Mouse (Mus musculus) embryonic facial prominence, embryonic 10.5 days (tissue): ENCODE results near the gene Spsb4. TPM values are rescaled to one million over a fixed set of nuclear protein-coding genes. Genes with fewer than 3 reads are reported as not detected.
"Not testable (repeated sequence)": the region's sequence is repeated elsewhere in the genome, so short reads cannot be mapped to it uniquely, and the experiment has no call there.

ENCODE experiments used
- DNase-seq: peaks from one replicate; pipeline ENCODE4 v3.0.0-alpha.2; 2017; ENCODE audit warnings: low spot score
- H3K27ac ChIP-seq: fragments of 300-500 bp; sonication (generic); replicated peaks from 2 replicates; pipeline ENCODE4 v1.5.1; 2016; ENCODE audit warnings: mild to moderate bottlenecking
- H3K27me3 ChIP-seq: fragments of 300-500 bp; sonication (generic); replicated peaks from 2 replicates; pipeline ENCODE4 v1.6.1; 2016; ENCODE audit warnings: low read depth, mild to moderate bottlenecking; ENCODE audit not compliant: poor library complexity, severe bottlenecking
- H3K36me3 ChIP-seq: fragments of 300-500 bp; sonication (generic); replicated peaks from 2 replicates; pipeline ENCODE4 v1.6.1; 2016; ENCODE audit warnings: mild to moderate bottlenecking, moderate library complexity
- H3K4me1 ChIP-seq: fragments of 300-500 bp; sonication (generic); 2 replicates; pipeline ENCODE4 v1.6.1; 2016
- H3K4me3 ChIP-seq: fragments of 300-500 bp; sonication (generic); 2 replicates; pipeline ENCODE4 v1.5.1; 2016; ENCODE audit warnings: mild to moderate bottlenecking, moderate library complexity
- H3K9me3 ChIP-seq: fragments of 300-500 bp; sonication (generic); 2 replicates; pipeline ENCODE4 v1.6.1; 2016; ENCODE audit warnings: mild to moderate bottlenecking
- WGBS: fragments of 180-500 bp; shearing (Covaris S2); methylation state at CpG from one replicate; pipeline ENCODE4 v1.1.7; 2016; 5-methylcytosine and 5-hydroxymethylcytosine counted together
- polyA plus RNA-seq: library from polyadenylated mRNA; unstranded; fragments of >200 nt; fragmentation: Nextera tagmentation; extraction: Ambion mirVana; gene quantifications from 2 replicates; pipeline ENCODE4 v1.2.1, GENCODE M21; 2016

Spsb4 gene
- polyA plus RNA-seq, 1 experiment from 2014 or later, result 102 TPM

DNA sequence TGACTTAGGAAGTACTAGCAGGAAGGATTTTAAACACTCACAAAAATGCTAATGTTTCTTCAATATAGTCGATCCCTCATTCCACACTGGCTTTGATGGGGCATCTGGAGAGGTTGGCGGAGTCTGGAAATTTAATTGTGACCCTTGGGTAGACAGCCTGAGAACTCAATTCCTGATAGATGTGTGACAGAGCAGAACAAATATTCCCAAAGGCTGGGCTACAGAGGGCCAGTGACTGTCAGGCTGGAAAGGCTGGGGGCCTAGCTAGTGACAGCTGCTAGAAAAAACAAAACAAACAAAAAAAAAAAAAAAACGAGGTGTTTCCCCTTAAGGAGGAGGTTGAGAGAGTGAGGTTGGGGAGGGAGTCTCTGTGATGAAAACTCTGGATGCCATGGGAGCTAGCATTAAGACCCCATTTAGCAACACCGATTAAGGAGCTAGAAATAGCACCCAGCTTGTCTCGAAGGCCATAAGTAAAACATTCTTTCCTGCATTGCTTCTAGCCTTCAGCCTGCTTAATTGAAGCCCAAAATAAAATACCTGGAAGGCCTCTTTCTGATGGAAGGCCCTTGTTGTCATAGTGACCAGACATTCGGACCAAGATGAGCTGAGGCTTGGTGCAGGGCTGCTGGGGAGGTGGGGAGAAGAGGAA lies 61.9 kb downstream of the Spsb4 start:
- H3K9me3 ChIP-seq, result no peaks in the 10 kb centered on the region

DNA sequence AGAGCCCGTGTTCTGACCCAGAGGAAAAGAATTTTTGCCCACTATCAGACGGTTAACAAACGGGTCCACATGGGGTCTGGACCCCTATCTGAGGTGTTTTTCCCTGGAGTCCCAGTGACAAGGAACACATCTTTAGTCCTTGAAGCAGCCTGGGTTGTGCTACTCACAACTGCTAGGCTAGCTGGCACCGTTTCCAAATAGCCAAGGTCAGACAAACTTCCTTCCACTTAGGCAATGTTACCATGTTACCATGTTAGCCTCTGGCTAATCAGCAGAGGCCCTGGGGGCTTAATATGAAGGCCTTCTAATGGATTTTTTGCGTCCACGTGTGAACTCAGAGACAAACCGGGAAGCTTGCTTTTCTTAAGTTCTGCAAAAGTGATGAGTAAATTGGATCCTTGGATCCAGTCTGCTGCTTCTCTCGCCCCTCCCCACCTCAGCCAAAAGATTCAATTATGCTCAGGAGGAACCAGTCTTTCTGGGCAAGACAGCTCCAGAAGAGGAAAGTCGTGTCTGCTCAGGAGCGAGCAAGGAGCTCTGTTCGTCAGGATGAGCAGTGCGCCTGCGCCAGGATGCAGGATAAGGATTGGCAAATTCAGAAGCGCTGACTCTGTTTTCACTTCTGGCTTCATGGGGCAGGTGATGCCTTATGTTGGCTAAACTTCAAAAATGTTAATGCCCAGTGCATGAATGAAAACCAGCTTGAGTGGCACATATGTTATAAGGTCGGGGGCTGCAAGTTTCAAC lies 64.4 kb downstream of the Spsb4 start:
- Histone ChIP-seq H3K36me3 (peaks cover 27% of the 10 kb centered on the region), H3K4me1 (peaks cover 91% of the 10 kb centered on the region), H3K27me3 (peaks cover 7% of the 10 kb centered on the region; the same call in 1 of the 2 replicates), H3K27ac (no peak overlapping the region), H3K9me3 (no peaks in the 10 kb centered on the region), H3K4me3 (no peak overlapping the region)
- WGBS, result 83% methylated on average over 15 of the region's 15 CpGs
- no peak for DNase-seq

More for the DNA sequence above, 61.9 kb downstream of the Spsb4 start:
- no peak for DNase-seq
- Histone ChIP-seq H3K27me3 (no peaks in the 10 kb centered on the region), H3K4me1 (peaks cover 84% of the 10 kb centered on the region), H3K27ac (peak overlapping the region; percentile 40), H3K4me3 (no peak overlapping the region), H3K36me3 (peaks cover 45% of the 10 kb centered on the region)
- 44% methylated on average over 6 of the region's 6 CpGs for WGBS

DNA sequence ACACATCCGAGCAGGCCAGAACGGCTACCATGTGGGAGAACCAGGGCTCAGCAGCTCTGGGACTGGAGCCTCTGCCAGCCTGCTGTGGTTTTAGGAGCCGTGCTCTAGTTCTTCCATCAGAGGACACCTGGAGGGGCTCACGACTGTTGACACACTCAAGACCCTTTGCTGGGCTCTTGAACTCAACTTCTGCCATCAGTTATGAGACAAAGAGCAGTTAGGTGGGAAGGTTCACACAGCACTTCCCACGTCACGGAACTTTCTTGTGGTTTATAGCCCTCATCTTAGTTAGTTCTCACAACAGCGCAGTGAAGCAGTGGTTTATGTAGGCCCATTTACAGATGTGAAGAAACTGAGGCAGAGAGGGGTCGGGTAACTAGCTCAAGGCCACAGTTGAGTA lies 65.2 kb downstream of the Spsb4 start:
- DNase-seq, result no peak
- Histone ChIP-seq H3K4me1 (peaks cover 91% of the 10 kb centered on the region), H3K4me3 (no peak overlapping the region), H3K27ac (no peak overlapping the region), H3K9me3 (no peaks in the 10 kb centered on the region), H3K27me3 (peaks cover 12% of the 10 kb centered on the region; the same call in 1 of the 2 replicates), H3K36me3 (peaks cover 25% of the 10 kb centered on the region)
- WGBS, result 89% methylated on average over 8 of the region's 8 CpGs

DNA sequence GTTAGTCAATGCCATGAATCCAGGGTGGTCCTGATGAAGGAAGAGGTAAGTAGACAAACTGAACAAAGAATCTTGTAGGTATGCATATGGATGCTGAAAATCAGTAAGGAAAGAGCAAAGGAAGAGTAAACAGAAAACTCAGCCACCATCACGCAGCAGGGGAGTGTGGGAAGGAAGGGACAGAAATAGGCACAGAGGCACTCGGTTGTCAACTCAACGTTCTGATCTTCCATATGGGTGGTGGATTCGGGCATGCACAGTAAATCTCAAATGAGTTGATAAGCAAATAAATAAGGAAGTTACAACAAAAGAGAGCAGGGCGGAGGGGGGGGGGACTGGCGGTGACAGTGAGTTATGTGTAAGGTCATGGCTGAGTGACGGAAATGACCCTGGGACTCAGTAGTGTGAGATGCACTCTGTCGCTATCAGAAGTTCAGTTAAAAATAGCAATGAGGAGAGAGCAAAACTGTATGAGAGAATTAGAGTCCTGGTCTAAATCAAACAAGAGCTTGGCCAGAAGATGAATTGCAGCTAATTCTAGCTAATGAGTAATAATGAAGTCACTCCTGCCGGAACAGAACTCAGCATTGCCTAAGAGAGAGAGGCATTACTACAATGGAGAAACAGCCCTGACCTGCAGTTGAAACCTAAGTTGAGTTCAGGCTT lies 66.2 kb downstream of the Spsb4 start:
- 80% methylated on average over 9 of the region's 9 CpGs for WGBS
- no peak for DNase-seq
- H3K4me3 ChIP-seq, result no peak overlapping the region
- peaks cover 88% of the 10 kb centered on the region for H3K4me1 ChIP-seq
- peaks cover 15% of the 10 kb centered on the region; the same call in 1 of the 2 replicates for H3K27me3 ChIP-seq
- peaks cover 25% of the 10 kb centered on the region for H3K36me3 ChIP-seq
- H3K27ac ChIP-seq, result 0 out of 2 replicates have a peak overlapping the region, but pooled peaks have one; percentile 30
- no peaks in the 10 kb centered on the region for H3K9me3 ChIP-seq

DNA sequence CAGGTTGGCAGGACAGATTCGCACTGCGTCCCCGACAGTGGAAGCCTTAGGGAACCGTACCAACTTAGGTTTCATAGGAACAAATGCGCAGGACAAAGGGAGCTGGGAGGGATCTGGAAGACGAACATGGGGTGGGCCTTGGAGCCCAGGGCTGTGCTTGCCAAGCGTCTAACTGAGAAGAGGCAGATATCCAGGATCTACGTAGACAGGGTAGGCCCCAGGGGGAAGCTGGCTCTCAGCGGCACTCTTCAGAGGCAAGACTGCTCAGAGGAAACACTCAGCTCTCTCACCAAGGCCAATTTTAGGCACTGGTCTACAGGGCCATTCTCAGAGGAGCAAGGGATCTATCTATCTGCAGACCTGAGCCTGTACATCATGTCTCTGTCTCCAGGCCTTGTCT lies 69.1 kb downstream of the Spsb4 start:
- Histone ChIP-seq H3K9me3 (no peaks in the 10 kb centered on the region), H3K4me1 (peaks cover 59% of the 10 kb centered on the region), H3K4me3 (no peak overlapping the region), H3K27ac (peak overlapping the region; percentile 54), H3K36me3 (peaks cover 9% of the 10 kb centered on the region), H3K27me3 (peaks cover 15% of the 10 kb centered on the region)
- 91% methylated on average over 9 of the region's 9 CpGs for WGBS
- DNase-seq, result no peak

DNA sequence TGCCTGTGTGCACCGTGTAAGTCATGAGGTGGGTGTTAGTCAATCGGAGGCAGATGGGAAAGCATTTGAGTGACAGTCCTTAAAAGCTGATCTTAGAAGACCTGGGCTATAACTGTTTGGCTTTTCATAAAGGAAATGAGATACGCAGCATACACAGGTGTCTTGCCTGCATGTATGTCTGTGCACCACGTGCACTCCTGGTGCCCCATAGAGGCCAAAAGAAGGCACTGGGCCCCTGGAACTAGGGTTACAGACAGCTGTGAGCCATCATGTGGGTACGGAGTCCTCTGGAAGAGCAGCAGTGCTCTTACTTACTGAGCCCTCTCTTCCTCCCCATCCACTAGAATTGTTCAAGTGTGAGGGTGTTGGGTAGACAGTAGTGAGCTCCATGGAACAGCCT lies 70.1 kb downstream of the Spsb4 start:
- WGBS, result 89% methylated on average over 5 of the region's 5 CpGs
- Histone ChIP-seq H3K4me1 (peaks cover 49% of the 10 kb centered on the region), H3K27ac (0 out of 2 replicates have a peak overlapping the region, but pooled peaks have one; percentile 54)

DNA sequence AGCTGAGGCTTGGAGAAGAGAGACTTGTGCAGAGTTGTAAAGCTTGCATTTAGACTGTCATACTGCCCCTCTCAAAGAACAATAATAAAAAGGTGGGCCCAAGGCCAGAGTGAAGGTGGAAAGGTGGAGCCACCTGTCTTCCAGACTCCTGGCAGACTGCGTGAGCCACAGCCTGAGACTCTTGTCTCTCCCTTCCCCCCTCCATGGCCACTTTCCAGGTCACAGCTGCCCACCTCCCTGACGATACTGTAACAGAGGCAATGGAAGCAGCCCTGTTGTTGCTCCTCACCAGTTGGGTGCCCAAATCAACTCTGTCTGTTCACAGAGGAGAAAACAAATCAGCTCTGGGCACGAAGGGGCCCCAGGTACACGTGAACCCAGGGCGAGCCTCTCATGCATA lies 71.5 kb downstream of the Spsb4 start:
- Histone ChIP-seq H3K27me3 (peaks cover 21% of the 10 kb centered on the region), H3K36me3 (peaks cover 29% of the 10 kb centered on the region), H3K9me3 (no peaks in the 10 kb centered on the region), H3K4me3 (no peak overlapping the region), H3K27ac (no peak overlapping the region), H3K4me1 (peaks cover 35% of the 10 kb centered on the region)
- no peak for DNase-seq
- 88% methylated on average over 5 of the region's 5 CpGs for WGBS

More for the DNA sequence above, 70.1 kb downstream of the Spsb4 start:
- no peaks in the 10 kb centered on the region for H3K9me3 ChIP-seq
- no peak overlapping the region for H3K4me3 ChIP-seq
- no peak for DNase-seq
- peaks cover 16% of the 10 kb centered on the region for H3K36me3 ChIP-seq
- peaks cover 15% of the 10 kb centered on the region for H3K27me3 ChIP-seq

DNA sequence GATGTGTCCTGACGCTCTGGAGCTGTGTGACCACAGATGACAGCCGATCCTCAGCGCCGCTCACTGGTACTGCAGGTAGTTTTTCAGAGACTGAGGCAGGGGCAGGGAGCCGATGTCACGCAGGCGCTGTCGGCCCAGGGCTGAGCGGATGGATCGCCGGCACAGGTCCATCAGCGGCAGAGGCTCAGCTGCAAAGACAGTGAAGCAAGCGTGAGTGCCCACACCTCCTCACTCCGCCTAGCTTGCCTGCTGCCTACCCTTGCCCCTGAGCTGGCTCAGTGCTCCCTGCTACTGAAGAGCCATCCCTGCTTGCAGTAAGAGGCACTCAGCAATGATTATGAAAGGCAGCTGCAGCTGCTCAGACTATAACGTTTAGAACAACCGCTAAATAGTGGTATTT lies 74.1 kb downstream of the Spsb4 start:
- H3K36me3 ChIP-seq, result peaks cover 47% of the 10 kb centered on the region
- no peak for DNase-seq
- 80% methylated on average over 16 of the region's 16 CpGs for WGBS
- no peak overlapping the region for H3K4me3 ChIP-seq
- H3K27ac ChIP-seq, result no peak overlapping the region
- peaks cover 17% of the 10 kb centered on the region; the same call in 1 of the 2 replicates for H3K27me3 ChIP-seq
- H3K9me3 ChIP-seq, result peaks cover 5% of the 10 kb centered on the region; the same call in 1 of the 2 replicates
- peaks cover 18% of the 10 kb centered on the region for H3K4me1 ChIP-seq

DNA sequence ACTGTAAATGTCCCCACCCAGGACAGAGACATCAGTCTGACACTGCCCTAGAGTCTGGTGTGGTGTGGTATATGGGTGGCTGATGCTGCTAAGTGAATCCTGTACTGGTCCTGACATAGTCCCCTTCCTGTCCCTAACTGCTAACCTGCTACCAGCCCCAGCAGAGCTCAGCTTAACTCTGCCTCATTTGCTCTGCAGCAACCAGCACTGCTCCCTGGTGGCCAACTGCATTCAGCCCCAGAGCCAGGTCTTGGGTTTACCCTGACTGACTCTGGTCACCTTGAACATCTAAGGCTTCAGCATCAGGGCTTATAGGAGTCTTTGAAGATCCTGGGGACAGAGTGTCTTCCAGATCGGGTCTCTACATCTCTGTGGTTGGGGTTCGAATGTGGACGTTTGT lies 75.7 kb downstream of the Spsb4 start:
- no peak for DNase-seq
- Histone ChIP-seq H3K4me1 (peaks cover 10% of the 10 kb centered on the region; the same call in 1 of the 2 replicates), H3K9me3 (peaks cover 5% of the 10 kb centered on the region; the same call in 1 of the 2 replicates), H3K4me3 (no peak overlapping the region), H3K27ac (no peak overlapping the region), H3K36me3 (peaks cover 60% of the 10 kb centered on the region), H3K27me3 (peaks cover 6% of the 10 kb centered on the region; the same call in 1 of the 2 replicates)
- WGBS, result 88% methylated on average over 3 of the region's 3 CpGs

DNA sequence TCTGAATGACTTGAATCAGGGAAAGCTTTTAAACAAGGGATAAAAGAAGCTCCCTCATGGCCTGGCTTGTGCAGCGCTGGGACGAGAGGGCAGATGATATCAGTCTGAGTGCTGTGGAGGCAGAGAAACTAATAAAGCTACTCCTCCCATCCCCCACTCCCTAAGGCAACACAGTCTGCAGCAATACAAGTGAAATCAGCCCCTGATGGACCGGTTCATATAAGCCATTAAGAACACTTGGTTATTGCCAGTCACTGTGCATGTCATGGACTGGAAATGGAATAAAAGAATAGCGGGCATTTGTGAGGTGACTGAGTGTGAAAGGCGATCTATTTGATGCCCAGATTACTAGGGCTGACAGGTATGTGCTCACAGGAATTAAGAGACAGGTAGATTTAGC lies 79.8 kb downstream of the Spsb4 start:
- no peak for DNase-seq
- Histone ChIP-seq H3K27ac (no peak overlapping the region), H3K36me3 (peaks cover 58% of the 10 kb centered on the region), H3K4me1 (peaks cover 11% of the 10 kb centered on the region; the same call in 1 of the 2 replicates), H3K9me3 (peaks cover 5% of the 10 kb centered on the region; the same call in 1 of the 2 replicates), H3K4me3 (no peak overlapping the region), H3K27me3 (0 out of 2 replicates have a peak, but pooled peaks cover 6% of the 10 kb centered on the region)
- 72% methylated on average over 5 of the region's 5 CpGs for WGBS

DNA sequence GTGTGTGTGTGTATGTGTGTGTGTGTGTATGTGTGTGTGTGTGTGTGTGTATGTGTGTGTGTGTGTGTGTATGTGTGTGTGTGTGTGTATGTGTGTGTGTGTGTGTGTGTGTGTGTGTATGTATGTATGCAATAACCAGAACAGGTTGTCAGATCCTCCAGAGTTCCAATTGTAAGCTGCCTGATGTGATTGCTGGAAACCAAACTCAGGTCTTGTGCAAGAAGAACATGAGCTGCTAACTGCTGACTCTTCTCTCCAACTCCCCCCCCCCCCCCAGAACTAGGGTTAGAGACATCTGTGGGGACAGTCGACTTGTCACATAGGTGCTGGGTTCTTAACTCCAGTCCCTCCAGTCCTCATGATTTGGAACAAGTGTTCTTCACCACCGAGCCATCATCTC lies 82.2 kb downstream of the Spsb4 start:
- WGBS, result 94% methylated on average over 2 of the region's 2 CpGs
- Histone ChIP-seq H3K4me1 (peaks cover 11% of the 10 kb centered on the region; the same call in 1 of the 2 replicates), H3K36me3 (peaks cover 33% of the 10 kb centered on the region)
- not testable (repeated sequence) for DNase-seq, H3K9me3 ChIP-seq, H3K4me3 ChIP-seq, H3K27me3 ChIP-seq, H3K27ac ChIP-seq

DNA sequence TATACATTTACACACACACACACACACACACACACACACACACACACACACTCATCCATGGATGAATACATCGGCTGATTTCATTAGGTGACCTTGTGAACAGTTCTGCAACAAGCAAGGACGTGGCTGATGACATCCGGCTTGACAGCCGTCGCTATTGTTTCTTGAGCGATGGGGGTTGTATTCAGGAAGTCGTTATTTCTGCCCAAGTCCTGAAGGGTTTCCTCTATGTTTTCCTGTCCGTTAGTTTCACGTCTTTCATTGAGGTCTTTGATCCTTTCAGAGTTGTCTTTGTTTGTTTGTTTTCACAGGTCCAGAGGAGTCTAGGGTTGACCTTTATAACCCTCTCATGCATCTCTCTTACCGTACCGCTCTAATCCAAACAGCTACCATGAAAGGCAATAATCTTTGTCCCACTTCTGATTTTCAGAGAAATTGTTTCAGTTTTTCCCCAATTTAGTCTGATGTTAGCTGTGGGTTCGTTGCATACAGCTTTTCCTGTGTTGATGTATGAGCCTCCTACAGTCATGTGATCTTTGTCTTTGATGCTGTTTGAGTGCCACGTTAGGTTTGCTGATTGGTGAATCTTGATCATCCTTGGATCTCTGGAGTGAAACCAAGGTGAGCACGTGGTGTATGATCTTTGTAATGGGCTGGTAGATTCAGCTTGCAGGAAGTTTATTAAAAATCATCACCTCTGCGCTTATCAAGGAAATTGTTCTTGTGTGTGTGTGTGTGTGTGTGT lies 82.9 kb downstream of the Spsb4 start:
- H3K4me1 ChIP-seq, result peaks cover 11% of the 10 kb centered on the region; the same call in 1 of the 2 replicates
- peaks cover under 1% of the 10 kb centered on the region; the same call in 1 of the 2 replicates for H3K9me3 ChIP-seq
- no peak for DNase-seq
- no peaks in the 10 kb centered on the region for H3K27me3 ChIP-seq
- peaks cover 26% of the 10 kb centered on the region for H3K36me3 ChIP-seq
- WGBS, result 49% methylated on average over 15 of the region's 15 CpGs
- H3K4me3 ChIP-seq, result no peak overlapping the region
- H3K27ac ChIP-seq, result no peak overlapping the region
